Mouse (Mus musculus): Measurements from ENCODE around the gene Nxt2. TPM values are rescaled to one million over a fixed set of nuclear protein-coding genes. Genes with fewer than 3 reads are reported as not detected.
"Not testable (repeated sequence)": the region's sequence is repeated elsewhere in the genome, so short reads cannot be mapped to it uniquely, and the experiment has no call there.

The Nxt2 gene
- polyA plus RNA-seq, 1 experiment from 2014 or later = 13.8 TPM

DNA sequence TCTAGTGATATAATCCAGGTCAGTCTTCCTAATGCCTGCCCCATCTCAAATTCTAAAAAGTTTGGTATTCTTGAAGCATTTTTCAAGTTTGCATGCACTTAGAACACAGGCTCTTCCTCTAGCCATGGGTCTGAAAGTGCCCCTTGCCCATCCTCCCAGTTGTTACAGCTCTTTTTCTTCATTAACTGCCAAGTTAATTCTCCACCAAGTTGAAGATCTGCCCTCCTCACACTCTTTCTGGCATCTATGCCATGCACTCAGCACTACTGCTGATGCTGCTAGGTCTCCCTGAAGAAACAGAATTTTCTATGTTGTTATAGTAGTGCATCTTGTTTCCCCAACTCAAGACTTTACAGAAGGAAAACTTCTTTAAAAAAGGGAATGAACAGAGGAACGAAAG is 31.0 kb upstream of the Nxt2 start:
- no peak overlapping the region for H3K4me3 ChIP-seq (ENCODE audit: low read depth, low read length)
- no peak overlapping the region for H3K4me2 ChIP-seq (replicated peaks; ENCODE audit: low read depth, low read length)
- H3K27me3 ChIP-seq (replicated peaks; ENCODE audit: insufficient read depth, low read length) = no peaks in the 10 kb centered on the region
- no peak for ATAC-seq
- no peak for DNase-seq (ENCODE audit: low spot score)
- no peak overlapping the region for H3K27ac ChIP-seq (ENCODE audit: low read length)
- 74% methylated on average over 1 of the region's 1 CpGs for WGBS
- TF ChIP-seq CTCF (IDR thresholded peaks at IDR 0.05) = no peak
- no peak for TF ChIP-seq EP300 (IDR thresholded peaks at IDR 0.05)
- H3K4me1 ChIP-seq (ENCODE audit: insufficient read depth, low read depth, low read length) = no peaks in the 10 kb centered on the region
- no peaks in the 10 kb centered on the region for H3K9me3 ChIP-seq (ENCODE audit: low read length)
- H3K36me3 ChIP-seq (ENCODE audit: insufficient read depth, low read length) = no peaks in the 10 kb centered on the region
- no peak overlapping the region for H3K9ac ChIP-seq (replicated peaks; ENCODE audit: low read depth)

DNA sequence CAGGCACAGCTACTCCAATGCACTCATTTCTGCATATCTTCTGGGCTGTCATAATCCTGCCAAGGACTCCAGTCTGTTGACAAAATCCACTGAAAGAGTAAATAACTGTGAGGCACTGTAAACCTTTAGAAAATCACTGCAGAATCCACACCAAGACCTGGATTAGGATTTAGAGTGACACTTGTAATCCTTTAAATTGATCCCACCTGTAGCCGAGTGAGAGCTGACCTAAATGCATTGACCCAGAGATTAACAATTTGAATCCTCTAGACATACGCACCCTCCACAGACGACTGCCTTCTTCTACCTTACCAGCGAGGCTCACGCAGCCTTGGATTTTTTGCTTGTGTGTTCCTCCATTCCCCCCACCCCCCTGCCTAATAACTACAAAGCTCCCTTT is 29.7 kb upstream of the Nxt2 start, which contains the start of gene Gucy2f:
TSS of gene Gucy2f (minus strand) at position 101 of the 400 bp plus-strand sequence.
- no peaks in the 10 kb centered on the region for H3K4me1 ChIP-seq (ENCODE audit: insufficient read depth, low read depth, low read length)
- no peak for DNase-seq (ENCODE audit: low spot score)
- no peaks in the 10 kb centered on the region for H3K27me3 ChIP-seq (replicated peaks; ENCODE audit: insufficient read depth, low read length)
- no peaks in the 10 kb centered on the region for H3K9me3 ChIP-seq (ENCODE audit: low read length)
- H3K4me3 ChIP-seq (ENCODE audit: low read depth, low read length) = no peak within 1 kb of the TSS
- TF ChIP-seq CTCF (IDR thresholded peaks at IDR 0.05) = no peak
- TF ChIP-seq EP300 (IDR thresholded peaks at IDR 0.05) = no peak
- H3K27ac ChIP-seq (ENCODE audit: low read length) = no peak within 1 kb of the TSS
- no peak within 1 kb of the TSS for H3K9ac ChIP-seq (replicated peaks; ENCODE audit: low read depth)
- H3K36me3 ChIP-seq (ENCODE audit: insufficient read depth, low read length) = no peaks in the 10 kb centered on the region
- H3K4me2 ChIP-seq (replicated peaks; ENCODE audit: low read depth, low read length) = no peak within 1 kb of the TSS
- no peak for ATAC-seq
- 33% methylated on average over 5 of the region's 5 CpGs for WGBS

DNA sequence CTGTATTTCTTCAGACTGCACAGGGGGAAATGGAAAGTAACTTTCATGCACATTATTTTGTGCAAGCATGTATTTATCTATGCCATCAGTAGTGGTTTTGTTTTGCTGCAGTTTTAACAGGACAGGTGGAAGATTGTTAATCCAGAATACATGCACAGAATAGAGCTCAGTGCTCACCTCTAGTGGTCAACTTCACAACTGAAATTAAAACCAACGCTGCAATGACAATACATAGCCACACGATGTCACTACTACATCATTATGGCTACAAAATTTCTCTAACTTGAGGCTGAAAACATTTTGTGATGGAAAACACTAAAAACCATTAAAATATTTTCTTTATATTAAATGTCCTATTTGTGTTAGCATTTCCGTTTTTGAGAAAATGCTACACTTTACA is 26.3 kb upstream of the Nxt2 start:
- H3K27me3 ChIP-seq (replicated peaks; ENCODE audit: insufficient read depth, low read length) = no peaks in the 10 kb centered on the region
- H3K36me3 ChIP-seq (ENCODE audit: insufficient read depth, low read length) = no peaks in the 10 kb centered on the region
- no peak overlapping the region for H3K4me3 ChIP-seq (ENCODE audit: low read depth, low read length)
- 4% methylated on average over 3 of the region's 3 CpGs for WGBS
- TF ChIP-seq EP300 (IDR thresholded peaks at IDR 0.05) (no peak), CTCF (IDR thresholded peaks at IDR 0.05) (peak; percentile 92)
- H3K9me3 ChIP-seq (ENCODE audit: low read length) = no peaks in the 10 kb centered on the region
- no peak overlapping the region for H3K9ac ChIP-seq (replicated peaks; ENCODE audit: low read depth)
- H3K27ac ChIP-seq (ENCODE audit: low read length) = no peak overlapping the region
- ATAC-seq = no peak
- H3K4me1 ChIP-seq (ENCODE audit: insufficient read depth, low read depth, low read length) = no peaks in the 10 kb centered on the region
- peak; percentile 61 for DNase-seq (ENCODE audit: low spot score)
- H3K4me2 ChIP-seq (replicated peaks; ENCODE audit: low read depth, low read length) = no peak overlapping the region

DNA sequence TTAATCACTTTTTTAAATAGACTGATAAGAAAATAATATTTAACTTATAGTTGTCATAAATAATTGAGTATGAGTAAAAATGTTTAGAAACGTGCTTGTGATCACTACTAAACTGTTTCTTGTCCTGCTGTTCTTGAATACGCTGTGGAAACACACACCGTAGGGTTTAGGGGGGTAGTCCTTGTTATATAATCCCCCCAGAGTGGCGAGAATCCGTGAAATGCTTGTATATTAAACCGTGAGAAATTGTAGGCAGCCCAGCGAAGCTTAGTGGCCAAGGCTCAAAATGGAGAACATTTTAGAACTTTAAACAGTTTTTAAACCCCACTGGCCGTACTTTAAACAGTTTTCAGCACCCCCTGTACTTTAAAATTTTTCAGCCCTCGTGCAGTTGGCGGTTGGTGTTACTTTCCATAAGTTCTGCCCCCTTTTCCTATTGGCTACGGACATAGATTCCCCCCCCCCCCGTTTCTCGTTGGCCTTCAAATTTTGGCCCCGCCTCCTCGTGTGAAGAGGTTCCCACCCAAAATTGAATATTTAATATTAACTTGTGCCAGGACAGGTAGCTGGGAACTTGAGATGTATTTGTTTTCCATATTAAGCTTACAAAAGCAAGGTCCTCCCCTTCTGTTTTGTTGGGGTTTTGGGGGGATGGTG is 956 bp downstream of the Nxt2 start:
- peak; percentile 77 for ATAC-seq
- no peak overlapping the region for H3K9ac ChIP-seq (replicated peaks; ENCODE audit: low read depth)
- 20% methylated on average over 15 of the region's 15 CpGs for WGBS

DNA sequence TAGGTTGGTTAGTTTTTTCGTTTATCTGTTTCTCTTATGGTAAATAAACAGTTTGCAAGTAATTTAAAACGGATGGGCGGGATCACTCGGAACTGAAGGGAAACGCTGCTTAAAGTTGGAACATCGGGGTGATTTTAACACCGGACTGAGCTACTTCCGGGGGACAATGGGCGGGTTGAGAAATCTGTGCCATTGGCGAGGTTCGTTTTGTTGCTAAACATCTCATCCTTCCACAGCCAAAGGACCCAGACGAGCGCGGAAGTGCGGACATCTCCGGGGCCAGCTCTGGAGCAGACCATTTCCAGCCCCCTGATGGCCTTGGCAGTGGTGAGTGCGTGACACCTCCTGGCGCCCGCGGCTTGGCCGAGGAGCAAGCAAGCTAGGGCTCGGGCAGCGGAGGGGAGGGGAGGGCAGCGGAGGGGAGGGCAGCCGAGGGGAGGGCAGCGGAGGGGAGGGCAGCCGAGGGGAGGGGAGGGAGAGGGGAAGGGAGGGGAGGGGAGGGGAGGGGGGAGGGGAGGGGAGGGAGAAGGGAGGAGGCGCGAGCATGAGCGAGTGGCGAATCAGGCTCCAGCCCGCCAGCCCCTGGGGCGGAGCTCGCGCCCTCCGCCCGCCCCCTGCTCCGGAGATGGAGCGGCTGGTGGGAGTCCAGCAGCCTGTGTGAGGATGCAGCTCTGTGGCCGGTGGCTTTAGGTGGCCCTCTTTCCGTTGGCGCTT is 1.6 kb downstream of the Nxt2 start:
- H3K36me3 ChIP-seq (ENCODE audit: insufficient read depth, low read length) = no peaks in the 10 kb centered on the region
- H3K27ac ChIP-seq (ENCODE audit: low read length) = peak overlapping the region; percentile 87
- H3K27me3 ChIP-seq (replicated peaks; ENCODE audit: insufficient read depth, low read length) = no peaks in the 10 kb centered on the region
- peak; percentile 95 for ATAC-seq
- peak overlapping the region; percentile 49 for H3K4me3 ChIP-seq (ENCODE audit: low read depth, low read length)
- H3K9me3 ChIP-seq (ENCODE audit: low read length) = no peaks in the 10 kb centered on the region
- H3K4me2 ChIP-seq (replicated peaks; ENCODE audit: low read depth, low read length) = peak overlapping the region; percentile 47
- 22% methylated on average over 27 of the region's 42 CpGs for WGBS
- no peak for TF ChIP-seq CTCF (IDR thresholded peaks at IDR 0.05)
- no peak for TF ChIP-seq EP300 (IDR thresholded peaks at IDR 0.05)
- H3K9ac ChIP-seq (replicated peaks; ENCODE audit: low read depth) = peak overlapping the region; percentile 41; the same call in 1 of the 2 replicates
- DNase-seq (ENCODE audit: low spot score) = peak; percentile 88
- no peaks in the 10 kb centered on the region for H3K4me1 ChIP-seq (ENCODE audit: insufficient read depth, low read depth, low read length)

More for the DNA sequence above, 956 bp downstream of the Nxt2 start:
- H3K4me2 ChIP-seq (replicated peaks; ENCODE audit: low read depth, low read length) = peak overlapping the region; percentile 47
- no peaks in the 10 kb centered on the region for H3K9me3 ChIP-seq (ENCODE audit: low read length)
- no peaks in the 10 kb centered on the region for H3K36me3 ChIP-seq (ENCODE audit: insufficient read depth, low read length)
- TF ChIP-seq EP300 (IDR thresholded peaks at IDR 0.05) (peak; percentile 16; the same call in 1 of the 2 replicates), CTCF (IDR thresholded peaks at IDR 0.05) (no peak)
- no peaks in the 10 kb centered on the region for H3K27me3 ChIP-seq (replicated peaks; ENCODE audit: insufficient read depth, low read length)
- H3K4me1 ChIP-seq (ENCODE audit: insufficient read depth, low read depth, low read length) = no peaks in the 10 kb centered on the region
- H3K27ac ChIP-seq (ENCODE audit: low read length) = peak overlapping the region; percentile 87
- DNase-seq (ENCODE audit: low spot score) = peak; percentile 80
- H3K4me3 ChIP-seq (ENCODE audit: low read depth, low read length) = peak overlapping the region; percentile 49

DNA sequence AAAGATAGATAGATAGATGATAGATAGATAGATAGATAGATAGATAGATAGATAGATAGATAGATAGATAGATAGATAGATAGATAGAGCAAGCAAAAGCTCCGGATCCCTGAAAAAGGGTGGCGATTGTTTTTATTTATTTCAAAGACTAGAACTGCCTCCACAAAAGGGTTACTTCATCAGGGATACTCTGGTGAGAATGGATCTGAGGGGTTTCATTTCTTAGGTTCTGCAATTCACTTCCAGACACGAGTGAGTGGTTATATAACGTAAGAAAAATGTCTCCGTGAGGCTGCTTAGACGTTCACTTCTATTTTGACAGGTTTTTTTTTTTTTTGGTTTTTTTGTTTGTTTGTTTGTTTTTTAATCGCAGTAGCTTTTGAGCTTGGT is 2.2 kb downstream of the Nxt2 start:
- Histone ChIP-seq H3K4me2 (replicated peaks; ENCODE audit: low read depth, low read length) (peak overlapping the region; percentile 28; the same call in 1 of the 2 replicates), H3K4me3 (ENCODE audit: low read depth, low read length) (peak overlapping the region; percentile 49; the same call in 1 of the 2 replicates), H3K36me3 (ENCODE audit: insufficient read depth, low read length) (no peaks in the 10 kb centered on the region), H3K9me3 (ENCODE audit: low read length) (no peaks in the 10 kb centered on the region), H3K9ac (replicated peaks; ENCODE audit: low read depth) (no peak overlapping the region), H3K4me1 (ENCODE audit: insufficient read depth, low read depth, low read length) (no peaks in the 10 kb centered on the region), H3K27ac (ENCODE audit: low read length) (no peak overlapping the region), H3K27me3 (replicated peaks; ENCODE audit: insufficient read depth, low read length) (no peaks in the 10 kb centered on the region)
- WGBS = 28% methylated on average over 7 of the region's 7 CpGs
- ATAC-seq = no peak
- DNase-seq (ENCODE audit: low spot score) = no peak
- TF ChIP-seq CTCF (IDR thresholded peaks at IDR 0.05) (no peak), EP300 (IDR thresholded peaks at IDR 0.05) (no peak)

DNA sequence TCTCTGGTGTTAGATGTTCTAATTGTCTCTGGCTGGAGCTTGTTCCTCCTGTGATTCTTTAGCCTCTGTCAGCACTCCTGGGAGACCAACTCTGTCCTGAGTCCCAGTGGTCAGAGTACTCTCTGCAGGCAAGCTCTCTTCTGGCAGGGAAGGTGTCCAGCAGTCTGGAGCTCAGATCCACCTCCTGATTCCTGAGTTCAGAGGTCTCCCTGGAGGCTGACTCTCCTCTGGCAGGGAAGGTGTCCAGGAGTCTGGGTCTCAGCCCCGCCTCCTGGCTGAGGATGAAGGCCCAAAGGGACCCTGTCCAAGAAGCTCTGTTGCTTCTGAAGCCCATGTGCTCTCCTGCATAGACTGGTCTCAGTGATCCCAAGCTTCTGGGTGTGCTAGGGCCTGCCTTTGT is 9.6 kb downstream of the Nxt2 start:
- not testable (repeated sequence) for H3K4me2 ChIP-seq (replicated peaks; ENCODE audit: low read depth, low read length); H3K9ac ChIP-seq (replicated peaks; ENCODE audit: low read depth); H3K4me1 ChIP-seq (ENCODE audit: insufficient read depth, low read depth, low read length); H3K4me3 ChIP-seq (ENCODE audit: low read depth, low read length); H3K36me3 ChIP-seq (ENCODE audit: insufficient read depth, low read length); DNase-seq (ENCODE audit: low spot score); H3K9me3 ChIP-seq (ENCODE audit: low read length); H3K27me3 ChIP-seq (replicated peaks; ENCODE audit: insufficient read depth, low read length); ATAC-seq; H3K27ac ChIP-seq (ENCODE audit: low read length)
- WGBS = 64% methylated on average over 1 of the region's 1 CpGs
